11 mouse cellular contexts compared by ENCODE assay signal in the genomic region with DNA sequence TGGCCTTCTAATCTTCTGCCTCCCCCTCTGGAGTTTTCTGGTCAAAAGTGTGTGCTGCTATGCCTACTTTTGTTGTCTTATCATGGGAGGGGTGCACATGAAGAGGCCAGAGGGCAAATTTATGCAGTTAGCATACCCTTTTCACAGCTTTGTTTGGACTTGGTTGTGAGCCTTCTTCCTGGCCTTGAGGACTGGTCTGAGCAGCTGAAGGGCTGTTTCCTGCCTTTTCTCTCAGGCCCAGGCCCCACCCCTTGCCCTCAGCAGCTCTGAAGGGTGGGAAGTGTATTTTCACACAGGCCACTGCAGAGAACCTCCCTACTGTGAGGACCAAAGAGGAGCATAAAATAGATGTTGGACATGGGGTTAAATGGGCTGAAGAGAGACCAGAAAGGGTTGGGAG. TPM values are rescaled to one million over a fixed set of nuclear protein-coding genes. Genes with fewer than 3 reads are reported as not detected.
DNase-seq lines count a peak whose midpoint lies in the region; ATAC-seq lines count a peak whose summit lies in the region.
"Had no signal": no experiment of that assay in that cellular context is flagged by ENCODE, and none has a peak within 500 bp of the region (broad histone marks: within the 10 kb centered on the region; RNA-seq: fewer than 3 reads in every experiment).

No protein-coding gene starts in this region.

- peak; percentile 52 for DNase-seq in cerebellum, adult 9-10 months
- no peak for DNase-seq in cerebellum, postnatal 36 days
- DNase-seq in spleen, postnatal 36 days (ENCODE audit: low spot score in 2 of 2), result peak; percentile 54 to 65
- DNase-seq in spleen, adult 12 weeks (ENCODE audit: low spot score), result no peak
- peak; percentile 44 for DNase-seq in lung, postnatal 36 days
- no peak for DNase-seq in embryo, embryonic 10.5 days (ENCODE audit: low spot score)
- DNase-seq in urinary bladder, postnatal 36 days (ENCODE audit: low spot score in 2 of 2), result no peak
- DNase-seq: gastrocnemius, postnatal 10 days had no signal

- H3K9ac ChIP-seq in intestine, embryonic 16.5 days (ENCODE audit: low read depth, low read length), result 0 out of 2 replicates have a peak overlapping the region, but pooled peaks have one; percentile 24
- H3K9ac ChIP-seq: embryonic facial prominence, embryonic 13.5 days had no signal

- peaks cover 21% of the 10 kb centered on the region for H3K4me1 ChIP-seq in intestine, embryonic 16.5 days (ENCODE audit: control insufficient read depth, insufficient read depth, low read length)

- no peaks in the 10 kb centered on the region for H3K36me3 ChIP-seq in intestine, embryonic 16.5 days (ENCODE audit: control insufficient read depth, insufficient read depth, low read length)
- H3K36me3 ChIP-seq: embryonic facial prominence, embryonic 13.5 days had no signal

- H3K4me3 ChIP-seq in intestine, embryonic 16.5 days (ENCODE audit: low read length), result no peak overlapping the region

- peak overlapping the region; percentile 84; the same call in 1 of the 2 replicates for H3K4me2 ChIP-seq in intestine, embryonic 16.5 days (ENCODE audit: low read depth, low read length)

- no peaks in the 10 kb centered on the region for H3K9me3 ChIP-seq in intestine, embryonic 16.5 days (ENCODE audit: control insufficient read depth, low read length)
- H3K9me3 ChIP-seq: embryonic facial prominence, embryonic 13.5 days had no signal

- no peak for ATAC-seq in intestine, embryonic 16.5 days
- ATAC-seq: CD4-positive, CD25-positive, alpha-beta regulatory T cell, adult 4 months had no signal

- peaks cover 20% of the 10 kb centered on the region for H3K27me3 ChIP-seq in intestine, embryonic 16.5 days (replicated peaks; ENCODE audit: control insufficient read depth, insufficient read depth, low read length)

- H3K27ac ChIP-seq in intestine, embryonic 16.5 days (ENCODE audit: low read length), result no peak overlapping the region
- H3K27ac ChIP-seq: embryonic facial prominence, embryonic 13.5 days had no signal

RNA-seq across cellular contexts. Expression of gene Jak3, which starts 1.5 kb away (rescaled TPM):
- polyA plus RNA-seq in intestine, embryonic 16.5 days (2015; fragmentation: Nextera tagmentation; extraction: Ambion mirVana), result 11.5 and 13.5 TPM in 2 replicates

RNA-seq across cellular contexts. Expression of gene Unc13a, which starts 6.0 kb away (rescaled TPM):
- 0.98 and 1.2 TPM in 2 replicates for polyA plus RNA-seq in intestine, embryonic 16.5 days (2015; fragmentation: Nextera tagmentation; extraction: Ambion mirVana)

RNA-seq across cellular contexts. Expression of gene Insl3, which starts 11.5 kb away (rescaled TPM):
- 2.4 and 2.5 TPM in 2 replicates for polyA plus RNA-seq in intestine, embryonic 16.5 days (2015; fragmentation: Nextera tagmentation; extraction: Ambion mirVana)

RNA-seq across cellular contexts. Expression of gene B3gnt3, which starts 24.0 kb away (rescaled TPM):
- polyA plus RNA-seq in intestine, embryonic 16.5 days (2015; fragmentation: Nextera tagmentation; extraction: Ambion mirVana), result 19.2 and 20.9 TPM in 2 replicates

RNA-seq across cellular contexts. Expression of gene Fcho1, which starts 48.0 kb away (rescaled TPM):
- polyA plus RNA-seq in intestine, embryonic 16.5 days (2015; fragmentation: Nextera tagmentation; extraction: Ambion mirVana), result 5.0 and 6.4 TPM in 2 replicates

Comparison
In these comparisons a context has a peak if more than half of its experiments do, and no peak if none do; other contexts are left out.
1. DNase-seq: peak in cerebellum, adult 9-10 months (single experiment), spleen, postnatal 36 days (2 of 2) and lung, postnatal 36 days (single experiment); none in cerebellum, postnatal 36 days (0 of 2), spleen, adult 12 weeks (single experiment), embryo, embryonic 10.5 days (single experiment) and urinary bladder, postnatal 36 days (0 of 2).